Mouse (Mus musculus) thymus, postnatal 25 days (tissue): Measurements from ENCODE around the gene Hmgcs1.
"Not testable (repeated sequence)": the region's sequence is repeated elsewhere in the genome, so short reads cannot be mapped to it uniquely, and the experiment has no call there.

ENCODE experiments used
- DNase-seq: peaks from one replicate; pipeline ENCODE4 v3.0.0; 2022

Hmgcs1 gene

DNA sequence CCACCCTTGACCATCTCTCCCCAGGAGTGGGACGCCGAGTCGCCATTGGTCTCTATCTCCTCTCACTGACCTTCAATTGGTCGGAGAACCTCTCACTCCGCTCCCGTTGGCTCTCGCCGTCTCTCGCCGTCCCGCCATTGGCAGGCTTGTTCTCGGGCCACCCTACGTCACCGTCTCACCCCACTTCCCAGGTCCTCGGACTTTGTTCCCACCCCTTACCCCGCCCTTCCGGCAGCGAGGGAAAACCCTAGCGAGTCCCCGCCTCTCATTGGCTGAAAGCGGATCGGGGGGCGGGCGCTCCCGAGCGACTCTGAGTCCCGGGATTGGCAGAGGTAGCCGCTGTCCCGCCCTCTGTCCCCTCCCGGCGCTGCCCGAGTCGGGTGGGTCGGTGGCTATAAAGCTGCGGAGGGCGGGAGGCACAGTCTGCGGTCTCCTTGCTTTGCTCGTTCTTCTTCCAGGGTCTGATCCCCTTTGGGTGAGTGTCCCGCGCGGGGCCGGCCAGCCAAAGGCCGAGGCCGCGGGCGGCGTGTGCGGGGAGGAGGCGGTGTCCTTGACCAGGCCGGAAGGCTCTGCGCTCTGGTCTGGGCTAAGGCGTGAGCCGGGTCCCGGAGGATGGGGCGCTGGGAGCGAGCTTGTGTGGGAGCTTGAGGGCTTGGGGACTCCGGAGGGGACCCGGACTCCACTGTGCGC, at the start of gene Hmgcs1:
Gene Hmgcs1, plus strand, starts transcription at position 341 of the 690 bp plus-strand sequence.
- DNase-seq: peak; percentile 97

DNA sequence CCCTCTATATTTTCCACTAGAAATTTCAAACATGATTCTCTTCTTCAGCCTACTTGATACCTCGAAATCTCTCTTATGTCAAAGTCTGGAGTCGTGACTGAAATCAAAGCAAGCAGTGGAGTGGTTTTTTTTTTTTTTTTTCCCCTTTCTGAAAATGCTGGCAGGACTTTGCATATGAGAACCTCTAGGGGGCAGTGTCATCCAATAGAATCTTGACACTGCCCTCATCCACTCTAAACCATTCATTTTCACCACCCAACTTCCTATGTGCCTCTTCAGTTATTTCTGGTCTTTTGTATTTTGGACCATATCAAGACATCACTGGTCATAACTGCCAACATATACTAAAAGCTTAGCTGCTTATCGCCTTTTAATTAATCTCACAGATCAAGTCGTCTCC, 49.7 kb upstream of the Hmgcs1 start:
- peak; percentile 10 for DNase-seq

DNA sequence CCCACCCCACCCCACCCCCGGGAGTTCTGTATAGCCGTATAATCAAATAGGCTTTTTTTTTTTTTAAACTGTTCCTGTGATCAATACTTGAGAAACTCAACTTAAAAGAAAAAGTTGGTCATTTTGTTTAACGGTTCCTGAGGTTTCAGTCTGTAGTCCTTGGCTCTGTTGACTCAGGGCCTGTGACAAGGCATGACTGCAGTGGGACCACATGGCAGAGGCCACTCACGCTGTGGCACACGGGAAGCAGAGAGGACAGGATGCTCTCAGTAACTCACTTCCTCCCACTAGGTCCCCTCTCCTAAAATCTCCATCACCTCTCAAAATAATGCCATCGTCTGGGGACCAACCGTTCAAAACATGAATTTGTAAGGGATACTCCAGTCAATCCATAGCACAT, 49.0 kb upstream of the Hmgcs1 start:
- DNase-seq: no peak

DNA sequence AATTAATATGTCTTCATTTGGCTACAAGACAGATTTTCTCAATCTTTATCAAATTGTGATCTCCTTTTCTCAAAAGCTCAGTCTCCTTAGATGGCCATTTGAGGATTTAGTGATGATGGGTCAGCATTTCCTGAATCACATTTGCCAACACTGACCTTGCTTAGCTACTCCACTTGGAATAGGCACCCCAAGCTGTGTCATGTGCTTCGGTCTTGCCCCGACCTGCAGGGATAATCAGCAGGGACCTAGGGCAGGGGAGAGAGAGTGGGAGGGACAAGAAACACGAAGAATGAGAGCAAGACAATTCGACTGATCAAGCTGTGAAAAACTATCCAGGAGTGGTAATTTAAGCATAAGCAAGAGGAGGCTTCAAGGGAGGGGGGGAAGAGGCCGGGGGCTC, 45.4 kb upstream of the Hmgcs1 start:
- no peak for DNase-seq

GRCm38 (mm10) chr13:119646511-119646910, 43.7 kb upstream of the Hmgcs1 start:
- DNase-seq: no peak

DNA sequence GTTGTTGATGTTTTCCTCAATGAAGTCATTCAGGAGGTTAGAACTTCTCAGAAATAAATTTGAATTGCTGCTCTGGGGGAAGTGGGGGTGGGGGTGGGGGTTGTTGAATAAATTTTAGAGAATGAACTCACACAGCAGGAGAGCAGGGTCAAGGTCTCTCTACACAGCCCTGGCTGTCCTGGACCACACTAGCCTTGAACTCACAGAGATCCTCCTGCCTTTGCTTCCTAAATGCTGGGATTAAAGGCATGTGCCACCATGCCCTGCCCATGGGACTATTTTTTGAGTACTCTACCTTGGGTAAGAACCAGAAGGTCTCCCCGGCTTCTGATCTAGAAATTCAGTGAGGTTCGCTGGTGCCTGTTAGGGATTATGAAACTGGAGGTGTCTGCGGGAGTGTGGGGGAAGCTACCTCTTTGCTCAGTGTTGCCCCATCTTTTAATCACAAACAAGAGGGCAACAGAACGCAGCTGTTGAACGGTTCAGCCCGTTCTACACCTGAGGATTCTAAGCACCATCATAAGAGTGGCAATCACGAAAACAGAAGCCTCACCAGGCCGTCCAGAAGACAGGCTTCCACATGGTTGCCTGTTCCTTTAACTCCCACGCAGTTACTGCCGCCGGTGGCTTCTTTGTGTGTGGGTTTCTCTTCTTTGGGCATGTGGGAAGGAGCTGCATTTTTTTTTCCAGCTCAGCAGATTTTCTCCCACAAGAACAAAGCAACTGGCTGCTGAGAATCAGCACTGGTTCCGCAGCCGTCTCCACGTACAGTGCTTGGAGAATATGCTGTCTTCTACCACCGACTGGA, 41.1 kb upstream of the Hmgcs1 start:
- no peak for DNase-seq

- no peak for DNase-seq
Measured at GRCm38 (mm10) chr13:119649699-119650046, 40.5 kb upstream of the Hmgcs1 start.

GRCm38 (mm10) chr13:119654734-119655133, 35.4 kb upstream of the Hmgcs1 start:
- DNase-seq: no peak

- no peak for DNase-seq
Measured at GRCm38 (mm10) chr13:119656246-119656645, 33.9 kb upstream of the Hmgcs1 start.

- DNase-seq: no peak
Measured at GRCm38 (mm10) chr13:119656846-119657416, 33.2 kb upstream of the Hmgcs1 start.

DNA sequence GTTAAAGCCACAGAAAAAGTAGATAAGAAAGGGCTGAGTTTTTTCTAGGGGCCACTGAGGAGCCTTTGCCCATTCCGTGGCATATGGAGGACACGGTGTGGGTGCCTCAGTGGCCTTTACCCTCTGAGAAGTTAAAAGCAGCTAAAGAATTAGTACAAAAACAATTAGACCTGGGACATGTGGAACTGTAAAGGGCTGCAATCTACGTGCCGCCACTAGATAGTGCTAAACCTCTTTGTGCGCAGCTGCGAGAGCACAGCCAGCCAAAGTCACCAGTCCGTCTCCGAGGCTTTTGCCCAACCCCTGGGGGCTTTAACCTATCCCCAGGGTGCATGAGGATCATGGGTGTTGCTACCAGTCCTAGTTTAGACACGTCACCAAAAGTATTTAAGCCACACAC, 28.8 kb upstream of the Hmgcs1 start:
- DNase-seq: not testable (repeated sequence)

DNA sequence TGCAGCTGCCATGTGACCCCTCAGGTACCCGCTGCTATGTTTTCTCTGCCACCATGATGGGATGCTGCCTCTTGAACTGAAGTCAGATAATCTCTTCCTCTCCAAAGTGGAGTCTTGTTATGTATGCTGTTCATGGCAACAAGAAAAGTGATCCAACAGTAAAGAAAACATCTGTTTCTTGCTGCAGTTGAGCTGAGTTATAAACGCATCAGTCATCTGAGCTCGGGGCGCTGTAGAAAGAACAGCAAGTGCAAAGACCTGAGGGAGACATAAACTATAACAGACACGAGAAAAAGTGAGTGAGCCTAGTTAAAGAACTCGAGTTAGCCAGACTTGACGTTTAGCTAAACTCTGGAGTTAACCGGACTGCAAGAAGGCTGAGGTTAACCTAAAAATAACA, 11.4 kb upstream of the Hmgcs1 start:
- no peak for DNase-seq

- no peak for DNase-seq
Measured at GRCm38 (mm10) chr13:119679721-119680120, 10.5 kb upstream of the Hmgcs1 start.

DNA sequence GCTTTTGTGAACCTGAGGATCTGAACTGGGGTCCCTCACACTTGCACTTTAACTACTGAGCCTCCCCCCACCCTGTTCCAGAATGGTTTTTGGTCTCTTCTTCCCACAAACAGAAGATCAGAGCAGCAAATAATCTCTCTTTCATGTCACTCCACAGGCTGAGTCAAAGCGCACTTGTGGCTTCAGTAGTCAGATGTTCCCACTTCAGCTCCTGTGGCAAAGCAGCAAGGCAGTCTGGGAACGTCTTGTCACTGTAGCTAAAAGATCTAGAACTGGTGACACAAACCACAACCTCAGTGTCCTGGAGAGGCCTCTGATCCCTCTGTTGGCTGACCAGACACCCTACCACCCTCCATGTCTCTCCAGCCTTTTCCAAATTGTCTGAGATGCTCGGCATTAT, 9.0 kb upstream of the Hmgcs1 start:
- DNase-seq: no peak

DNA sequence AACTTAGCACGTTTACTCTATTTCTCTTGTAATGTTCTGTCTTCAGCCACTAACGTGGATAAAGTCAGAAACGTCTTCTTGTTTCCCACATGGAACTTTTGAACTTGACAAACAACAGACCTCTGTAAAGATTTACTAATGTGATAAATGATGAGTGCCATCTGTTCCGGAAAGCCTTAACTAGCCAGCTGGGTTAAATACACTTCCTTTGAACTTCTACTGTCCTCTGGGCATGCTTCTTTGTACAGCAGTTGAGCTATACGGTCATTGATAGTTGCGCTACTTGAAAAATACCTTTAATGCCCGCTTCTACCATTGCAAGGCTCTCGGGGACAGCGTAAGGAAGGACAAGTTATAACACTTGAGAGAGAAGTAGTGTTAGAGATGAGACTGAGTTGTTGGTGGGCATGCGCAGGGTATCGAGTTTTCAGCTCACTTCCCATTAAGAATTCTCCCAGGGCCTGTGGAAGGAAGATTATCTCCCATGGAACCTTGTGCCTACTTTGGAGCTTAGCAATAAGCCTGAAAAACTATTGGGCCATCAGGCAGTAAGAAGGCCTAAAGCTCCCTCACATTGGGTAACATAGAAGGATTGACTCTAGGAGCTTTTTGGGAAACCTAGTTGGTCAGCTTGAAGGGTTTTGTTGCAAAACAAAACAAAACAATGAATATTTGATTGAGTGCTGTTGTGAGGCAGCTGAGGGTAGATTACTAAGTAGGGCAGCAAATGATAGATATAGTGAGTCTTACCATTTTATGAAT, 5.6 kb upstream of the Hmgcs1 start:
- DNase-seq: no peak

- no peak for DNase-seq
Measured at GRCm38 (mm10) chr13:119689709-119690038, 505 bp upstream of the Hmgcs1 start.

DNA sequence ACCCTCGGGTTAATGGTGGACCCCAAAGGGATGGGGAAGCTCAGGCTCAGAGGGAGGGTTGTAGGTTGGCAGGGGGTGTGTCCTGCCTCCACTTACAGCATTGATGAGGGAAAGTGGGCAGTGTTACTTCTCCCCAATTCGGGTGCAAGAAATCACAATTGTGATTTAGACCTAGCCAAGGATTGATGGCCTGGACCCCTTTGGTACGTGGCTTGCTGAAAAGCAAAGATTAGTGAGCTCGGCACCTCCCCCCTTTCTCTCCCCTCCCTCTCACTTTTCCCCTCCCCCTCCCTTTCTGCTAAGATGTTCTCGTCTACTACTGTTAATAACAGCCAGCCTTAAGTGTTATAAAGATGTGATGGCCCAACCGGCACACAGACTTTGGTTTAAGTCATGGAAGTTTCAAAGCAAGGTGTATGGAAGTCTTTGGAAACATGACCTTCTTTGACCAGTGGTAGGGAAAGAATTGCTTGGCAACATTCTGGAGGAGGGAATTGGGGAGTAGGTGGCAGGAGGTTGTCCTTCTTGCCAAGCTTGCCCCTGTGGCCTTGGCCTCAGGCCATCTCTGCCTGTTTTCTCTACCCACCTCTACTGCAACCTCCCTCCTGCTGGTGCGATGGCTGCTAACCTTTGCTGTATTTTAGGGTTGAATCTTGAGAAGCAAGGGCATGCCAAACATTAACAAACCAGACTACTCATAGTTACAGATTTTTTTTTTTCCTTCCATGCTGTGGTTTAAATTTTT, 869 bp downstream of the Hmgcs1 start:
- no peak for DNase-seq

GRCm38 (mm10) chr13:119691958-119692357, 1.8 kb downstream of the Hmgcs1 start:
- not testable (repeated sequence) for DNase-seq

DNA sequence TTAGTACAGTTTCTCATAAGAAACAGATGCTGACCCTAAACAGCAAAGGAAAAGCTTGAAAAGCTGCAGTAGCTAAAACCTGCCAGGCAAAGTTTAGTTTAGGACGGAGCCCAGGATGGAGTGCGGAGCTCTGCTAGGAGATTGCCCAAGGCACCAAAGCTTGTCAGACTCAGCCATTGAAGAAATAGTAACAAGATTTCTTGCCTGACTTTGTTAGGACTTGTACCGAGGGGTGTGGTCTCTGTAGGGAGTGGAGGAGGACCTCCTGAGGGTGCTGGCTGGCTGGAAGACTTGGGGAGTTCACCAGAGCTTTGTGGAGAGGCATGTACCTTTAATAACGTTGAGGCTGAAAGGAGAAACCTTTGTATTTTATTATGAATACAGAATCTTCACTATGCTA, 5.5 kb downstream of the Hmgcs1 start:
- DNase-seq: no peak

DNA sequence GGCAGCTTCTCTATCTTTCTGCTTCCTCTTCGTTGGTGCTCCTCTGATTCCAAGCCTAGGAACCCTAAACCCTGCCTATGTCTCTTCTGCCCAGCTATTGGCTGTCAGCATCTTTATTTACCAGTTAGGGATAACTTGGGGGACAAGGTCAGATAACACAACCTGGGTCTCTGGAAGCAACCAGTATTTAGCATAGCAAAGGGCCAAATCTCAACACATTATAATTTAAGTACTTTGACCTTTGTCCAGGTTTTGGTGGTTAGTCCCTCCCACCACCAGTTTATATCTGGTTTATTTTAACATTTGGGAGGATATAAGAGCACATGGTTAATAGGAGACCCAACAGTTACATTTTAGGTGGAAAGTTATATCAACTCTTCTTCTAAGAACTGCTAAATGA, 6.3 kb downstream of the Hmgcs1 start:
- DNase-seq: no peak

DNA sequence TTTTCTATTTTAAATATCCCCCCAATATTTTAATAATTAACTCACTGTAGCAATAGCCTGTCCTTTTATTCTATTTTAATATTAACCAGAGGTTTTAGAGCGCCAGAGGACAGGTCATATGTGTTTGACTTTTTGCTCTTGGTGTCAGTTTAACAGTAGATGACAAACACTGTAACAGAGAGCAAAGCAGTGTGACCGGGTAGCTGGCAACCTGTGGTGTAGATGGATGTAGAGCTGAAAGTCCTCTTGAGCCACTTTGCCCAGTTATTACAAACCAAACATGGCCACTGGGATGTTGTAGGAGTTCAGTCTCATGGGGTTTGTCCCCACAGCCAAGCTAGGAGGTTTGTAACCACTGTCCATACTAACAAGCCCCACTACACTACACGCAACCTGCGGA, 8.3 kb downstream of the Hmgcs1 start:
- no peak for DNase-seq

DNA sequence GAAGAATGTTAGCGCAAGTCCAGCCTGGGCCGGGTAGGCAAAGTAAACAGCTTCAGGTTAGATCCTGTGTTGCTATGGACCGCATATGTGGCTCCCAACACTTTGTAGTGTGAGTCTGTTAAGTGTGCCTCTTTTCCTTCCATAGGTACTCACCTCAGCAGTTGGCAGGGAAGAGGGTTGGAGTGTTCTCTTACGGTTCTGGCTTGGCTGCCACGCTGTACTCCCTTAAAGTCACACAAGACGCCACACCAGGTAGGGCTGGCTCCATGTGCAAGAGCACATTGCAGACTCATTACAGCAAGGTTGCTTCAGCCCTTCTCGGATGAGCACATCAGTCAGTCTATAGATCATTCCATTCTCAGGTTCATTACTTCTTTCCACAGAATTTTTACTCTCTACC, 14.1 kb downstream of the Hmgcs1 start:
- DNase-seq: no peak
